Mouse (Mus musculus) G1E (cell line): ENCODE measurements at regions not wholly inside any gene's neighbourhood (a gene's known extent, or its start where the extent isn't known, plus 50 kb on each side); places are given as distances from the start of the nearest gene placed in this dataset.

Experiments
- CTCF ChIP-seq: IDR thresholded peaks from 2 replicates; pipeline ENCODE4 v1.5.1; 2012; ENCODE audit warnings: low read depth, low read length, inconsistent platforms, mixed read lengths
- GATA1 ChIP-seq: IDR thresholded peaks from 2 replicates; pipeline ENCODE4 v1.6.1; 2012; ENCODE audit warnings: borderline replicate concordance, low read length, inconsistent platforms, mixed read lengths
- POLR2AphosphoS5 ChIP-seq: IDR thresholded peaks from 2 replicates; pipeline ENCODE4 v1.6.1; 2012; ENCODE audit warnings: low read depth, low read length, inconsistent platforms; ENCODE audit not compliant: insufficient replicate concordance
- TAL1 ChIP-seq: conservative IDR thresholded peaks from 2 replicates; pipeline ENCODE4 v1.6.1; 2012; ENCODE audit warnings: low read depth, low read length, inconsistent platforms, mixed read lengths

DNA sequence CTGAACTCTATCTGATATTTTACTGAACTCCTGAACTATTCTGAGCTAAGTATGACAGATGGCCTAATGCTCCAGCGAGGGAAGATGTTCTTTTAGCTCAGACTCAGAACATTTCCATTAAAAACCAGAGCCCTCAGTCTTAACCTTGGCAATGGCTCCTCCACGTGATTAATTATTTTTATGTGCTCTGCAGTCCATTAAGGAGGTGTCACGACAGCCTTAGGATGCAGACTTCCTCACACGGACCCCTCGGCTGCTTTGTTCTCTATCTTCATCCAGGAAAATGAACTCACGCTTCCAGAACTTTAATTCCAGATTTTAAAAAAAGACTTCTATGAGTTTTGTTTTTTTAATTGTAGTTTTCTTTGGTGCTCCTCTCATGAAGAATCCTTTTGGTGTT lies 57.5 kb downstream of the Pou4f1 start:
- TF ChIP-seq CTCF = no peak
- no peak for TF ChIP-seq POLR2AphosphoS5
- no peak for TF ChIP-seq TAL1
- TF ChIP-seq GATA1 = no peak
